Mouse (Mus musculus) liver, embryonic 11.5 days (tissue): ENCODE results near the gene Hist1h2ag. TPM values are rescaled to one million over a fixed set of nuclear protein-coding genes. Genes with fewer than 3 reads are reported as not detected.

ENCODE experiments used
- ATAC-seq: fragments of 200-750 bp; cut with Nextera tagmentation; replicated peaks from 2 replicates; pipeline ENCODE4 v1.8.0; 2017; ENCODE audit warnings: moderate number of reproducible peaks, mild to moderate bottlenecking, moderate TSS enrichment, moderate library complexity; ENCODE audit not compliant: low FRiP score
- DNase-seq: peaks from one replicate; pipeline ENCODE4 v3.0.0-alpha.2; 2017; ENCODE audit warnings: low spot score
- H3K27ac ChIP-seq: fragments of 300-500 bp; sonication (generic); 2 replicates; pipeline ENCODE4 v1.5.1; 2014; ENCODE audit warnings: mild to moderate bottlenecking, low read depth, low read length, control low read depth
- H3K27me3 ChIP-seq: fragments of 300-500 bp; sonication (generic); replicated peaks from 2 replicates; pipeline ENCODE4 v1.6.1; 2014; ENCODE audit warnings: low read length, mixed read lengths; ENCODE audit not compliant: control insufficient read depth, insufficient read depth
- H3K36me3 ChIP-seq: fragments of 300-500 bp; sonication (generic); 2 replicates; pipeline ENCODE4 v1.6.1; 2014; ENCODE audit warnings: mild to moderate bottlenecking, low read length, moderate library complexity, mixed read lengths; ENCODE audit not compliant: control insufficient read depth, insufficient read depth
- H3K4me1 ChIP-seq: fragments of 300-500 bp; sonication (generic); replicated peaks from 2 replicates; pipeline ENCODE4 v1.6.1; 2014; ENCODE audit warnings: low read length, mixed read lengths; ENCODE audit not compliant: control insufficient read depth, insufficient read depth
- H3K4me2 ChIP-seq: fragments of 300-500 bp; sonication (generic); 2 replicates; pipeline ENCODE4 v1.6.1; 2014; ENCODE audit warnings: mild to moderate bottlenecking, control low read depth, moderate library complexity
- H3K4me3 ChIP-seq: fragments of 300-500 bp; sonication (generic); 2 replicates; pipeline ENCODE4 v1.5.1; 2014; ENCODE audit warnings: low read depth, low read length, control low read depth
- H3K9ac ChIP-seq: fragments of 300-500 bp; sonication (generic); 2 replicates; pipeline ENCODE4 v1.6.1; 2014; ENCODE audit warnings: low read depth, low read length, control low read depth
- H3K9me3 ChIP-seq: fragments of 300-500 bp; sonication (generic); 2 replicates; pipeline ENCODE4 v1.6.1; 2016; ENCODE audit warnings: low read length, inconsistent platforms, mixed read lengths; ENCODE audit not compliant: control insufficient read depth
- WGBS: fragments of 180-500 bp; shearing (Covaris S2); extraction: QIAGEN DNeasy Blood & Tissue Kit; methylation state at CpG from one replicate; pipeline ENCODE4 v1.1.7; 2014; 5-methylcytosine and 5-hydroxymethylcytosine counted together
- polyA plus RNA-seq: library from polyadenylated mRNA; unstranded; fragments of >200 nt; fragmentation: Nextera tagmentation; extraction: Ambion mirVana; gene quantifications from 2 replicates; pipeline ENCODE4 v1.2.1, GENCODE M21; 2014

Gene Hist1h2ag
- polyA plus RNA-seq, 1 experiment from 2014 or later: 26.4 TPM

DNA sequence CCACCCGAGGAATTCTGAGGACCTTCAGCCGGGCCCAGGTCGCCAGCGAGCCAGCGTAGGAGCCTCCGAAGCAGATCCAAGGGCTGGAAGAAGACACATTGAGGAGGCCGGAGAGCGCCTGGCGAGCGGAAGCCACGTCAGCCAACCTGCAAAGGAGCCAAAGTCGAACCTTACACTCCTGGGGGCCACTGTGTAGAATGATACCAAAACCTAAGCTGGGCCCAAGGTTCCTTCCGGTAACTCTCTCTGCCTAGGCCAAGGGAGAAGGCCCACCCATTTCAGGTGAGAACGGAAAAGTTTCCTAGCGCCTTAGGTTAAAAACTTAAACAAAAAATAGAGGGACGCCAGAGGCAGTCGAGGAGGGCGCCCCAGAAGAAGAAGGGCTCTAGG is 35.6 kb downstream of the Hist1h2ag start:
- 5% methylated on average over 18 of the region's 18 CpGs for WGBS
- H3K9ac ChIP-seq: no peak overlapping the region
- ATAC-seq: no peak
- peak overlapping the region; percentile 67 for H3K4me3 ChIP-seq
- H3K27ac ChIP-seq: no peak overlapping the region
- H3K9me3 ChIP-seq: no peaks in the 10 kb centered on the region
- no peak for DNase-seq
- peaks cover 10% of the 10 kb centered on the region; the same call in 1 of the 2 replicates for H3K4me1 ChIP-seq
- H3K27me3 ChIP-seq: peaks cover 92% of the 10 kb centered on the region
- H3K36me3 ChIP-seq: no peaks in the 10 kb centered on the region
- peak overlapping the region; percentile 98 for H3K4me2 ChIP-seq

DNA sequence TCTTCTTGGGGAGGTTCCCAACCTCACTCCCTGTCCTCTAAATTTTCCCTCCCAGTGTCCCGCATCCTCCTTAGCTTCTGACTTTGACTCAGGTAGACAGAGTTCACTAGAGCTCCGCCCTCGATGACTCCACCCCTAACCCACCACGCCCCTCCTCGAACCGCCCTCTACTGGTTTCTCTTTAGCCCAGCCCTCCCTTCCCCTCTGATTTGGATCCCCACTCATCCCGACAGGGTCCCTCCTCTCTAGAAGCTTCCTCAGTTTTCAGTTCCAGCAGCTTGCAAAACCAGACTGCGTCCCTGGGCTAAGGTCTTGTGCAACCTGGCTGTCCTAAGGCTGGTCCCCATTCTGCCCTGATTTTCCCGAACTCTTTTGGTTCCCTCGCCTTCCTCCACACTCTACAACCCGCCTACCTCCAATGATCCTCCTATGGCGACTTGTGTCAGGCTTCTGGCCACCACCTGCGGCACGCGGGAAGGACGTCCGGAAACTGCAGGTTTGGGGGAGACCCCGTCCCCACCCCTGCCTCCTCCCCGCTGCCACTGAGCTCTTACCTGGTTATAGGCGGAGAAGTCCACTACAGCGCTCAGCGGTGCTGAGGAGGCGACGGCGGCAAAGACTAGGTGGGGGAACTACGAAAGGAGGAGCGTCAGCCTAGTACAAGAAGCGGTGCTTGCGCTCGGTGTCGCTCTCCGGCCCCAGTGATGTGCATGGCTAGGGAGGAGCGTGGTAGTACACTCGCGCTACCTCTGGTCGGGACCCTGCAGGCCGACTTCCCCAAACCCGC is 36.2 kb downstream of the Hist1h2ag start:
- peak overlapping the region; percentile 44; the same call in 1 of the 2 replicates for H3K9ac ChIP-seq
- H3K36me3 ChIP-seq: no peaks in the 10 kb centered on the region
- WGBS: under 1% methylated on average over 38 of the region's 38 CpGs
- peak overlapping the region; percentile 98 for H3K4me2 ChIP-seq
- no peaks in the 10 kb centered on the region for H3K9me3 ChIP-seq
- H3K4me3 ChIP-seq: peak overlapping the region; percentile 67
- DNase-seq: peak; percentile 55
- H3K4me1 ChIP-seq: peaks cover 10% of the 10 kb centered on the region; the same call in 1 of the 2 replicates
- peaks cover 88% of the 10 kb centered on the region for H3K27me3 ChIP-seq
- no peak overlapping the region for H3K27ac ChIP-seq
- peak; percentile 84 for ATAC-seq

DNA sequence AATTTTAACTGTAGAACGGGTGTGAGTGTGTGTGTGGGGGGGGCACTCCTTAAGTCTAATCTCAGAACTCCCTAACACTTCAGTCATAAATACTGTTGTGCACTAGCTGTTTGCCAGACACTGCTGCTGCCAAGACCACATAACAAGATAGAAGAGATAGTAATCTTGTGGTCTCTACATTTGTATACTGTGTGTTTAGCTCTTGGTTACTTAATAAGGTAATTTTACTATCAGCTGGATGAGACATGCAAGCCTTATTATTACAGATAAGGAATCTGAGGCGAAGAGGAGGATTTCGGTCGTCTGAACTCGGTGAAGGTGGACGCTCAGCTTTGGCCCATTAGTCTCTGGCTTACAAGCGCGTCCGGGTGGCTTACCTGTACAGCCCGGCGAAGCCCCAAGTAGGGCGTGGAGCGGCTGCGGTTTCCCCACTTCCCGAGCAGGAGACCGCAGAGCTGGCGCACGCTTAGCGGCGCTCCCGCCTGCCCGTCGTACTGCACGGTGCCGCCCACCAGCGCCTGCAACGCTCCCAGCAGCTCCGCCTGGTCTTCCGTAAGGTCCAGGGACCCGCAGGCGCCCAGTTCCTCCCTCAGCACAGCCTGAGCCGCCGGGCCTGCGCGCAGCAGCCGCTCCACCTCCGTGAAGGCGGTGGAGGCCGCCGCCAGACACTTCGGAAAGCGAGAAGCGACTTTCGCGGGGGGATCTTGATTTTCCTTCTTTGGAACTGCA is 37.0 kb downstream of the Hist1h2ag start:
- DNase-seq: peak; percentile 78
- H3K27ac ChIP-seq: no peak overlapping the region
- no peaks in the 10 kb centered on the region for H3K9me3 ChIP-seq
- H3K4me3 ChIP-seq: peak overlapping the region; percentile 67
- H3K4me1 ChIP-seq: peaks cover 10% of the 10 kb centered on the region; the same call in 1 of the 2 replicates
- WGBS: under 1% methylated on average over 45 of the region's 45 CpGs
- H3K4me2 ChIP-seq: peak overlapping the region; percentile 98
- H3K27me3 ChIP-seq: peaks cover 86% of the 10 kb centered on the region
- H3K9ac ChIP-seq: peak overlapping the region; percentile 44; the same call in 1 of the 2 replicates
- no peaks in the 10 kb centered on the region for H3K36me3 ChIP-seq
- peak; percentile 78 for ATAC-seq

DNA sequence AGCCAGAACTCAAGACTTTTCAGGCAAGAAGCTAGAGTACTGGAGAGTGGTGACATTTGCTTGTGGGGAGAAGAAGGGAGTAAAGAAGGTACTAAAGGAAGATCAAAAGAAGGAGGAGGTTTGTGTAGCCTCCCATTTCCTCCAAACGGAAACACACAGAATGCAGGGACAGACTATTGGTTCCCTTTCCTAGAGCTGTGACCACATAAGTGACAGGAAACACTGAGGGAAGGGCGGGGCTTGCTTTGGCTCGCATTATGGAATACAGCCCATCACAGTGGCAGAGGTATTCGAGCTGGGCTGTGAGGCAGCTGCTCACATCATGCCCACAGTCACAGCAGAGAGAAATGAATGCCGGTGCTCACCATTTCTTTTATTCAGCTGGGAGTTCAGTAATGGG is 40.9 kb downstream of the Hist1h2ag start:
- DNase-seq (no peak), ATAC-seq (no peak)
- 15% methylated on average over 5 of the region's 5 CpGs for WGBS
- H3K4me2 ChIP-seq: 0 out of 2 replicates have a peak overlapping the region, but pooled peaks have one; percentile 5
- no peak overlapping the region for H3K4me3 ChIP-seq
- H3K4me1 ChIP-seq: peaks cover 10% of the 10 kb centered on the region; the same call in 1 of the 2 replicates
- no peak overlapping the region for H3K27ac ChIP-seq
- H3K27me3 ChIP-seq: peaks cover 81% of the 10 kb centered on the region
- no peak overlapping the region for H3K9ac ChIP-seq
- no peaks in the 10 kb centered on the region for H3K9me3 ChIP-seq
- H3K36me3 ChIP-seq: no peaks in the 10 kb centered on the region

DNA sequence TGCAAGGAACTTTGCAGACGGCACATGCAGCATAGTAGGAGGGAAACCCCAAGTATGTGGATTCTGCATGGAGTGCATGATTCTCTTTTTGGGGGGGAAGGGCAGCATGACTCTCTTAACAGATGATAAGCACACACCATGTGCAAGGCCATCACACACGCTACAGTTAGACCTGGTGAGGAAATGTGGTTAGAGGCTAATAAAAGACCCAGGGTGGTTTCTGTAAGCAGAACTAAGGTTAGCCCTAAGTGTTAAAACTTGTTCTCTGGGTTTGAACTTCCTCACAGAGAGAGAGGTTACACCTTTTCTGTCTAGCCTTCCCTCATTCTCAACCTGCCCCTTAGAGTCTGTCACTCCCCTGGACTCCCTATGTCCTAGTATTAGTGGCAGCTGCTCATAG is 41.4 kb downstream of the Hist1h2ag start:
- H3K4me2 ChIP-seq: 0 out of 2 replicates have a peak overlapping the region, but pooled peaks have one; percentile 5
- WGBS: 46% methylated on average over 2 of the region's 2 CpGs
- DNase-seq: no peak

DNA sequence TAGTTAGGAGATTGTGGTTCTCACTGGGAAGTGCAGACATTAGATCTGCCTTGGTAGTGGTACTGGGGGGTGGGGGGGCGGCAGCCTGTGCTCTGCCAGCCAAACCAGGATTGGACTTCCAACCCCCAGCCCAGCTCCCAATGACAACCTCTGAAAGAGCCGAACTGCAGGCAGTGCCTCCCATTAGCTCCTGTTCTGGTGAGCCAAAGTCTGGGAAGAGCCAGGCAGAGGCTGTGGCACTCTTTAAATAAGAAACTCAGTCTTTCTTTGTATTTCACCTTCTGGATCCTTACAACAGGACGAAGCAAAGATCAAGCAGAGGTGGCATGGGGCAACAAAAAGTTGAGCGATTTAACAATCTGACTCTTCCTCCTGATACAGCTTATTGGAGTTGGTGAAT is 43.6 kb downstream of the Hist1h2ag start:
- Histone ChIP-seq H3K27ac (no peak overlapping the region), H3K4me1 (peaks cover 8% of the 10 kb centered on the region; the same call in 1 of the 2 replicates), H3K4me2 (no peak overlapping the region), H3K36me3 (no peaks in the 10 kb centered on the region), H3K4me3 (no peak overlapping the region), H3K9ac (no peak overlapping the region), H3K9me3 (no peaks in the 10 kb centered on the region), H3K27me3 (peaks cover 64% of the 10 kb centered on the region)
- 46% methylated on average over 4 of the region's 4 CpGs for WGBS
- ATAC-seq: no peak
- no peak for DNase-seq

More for the DNA sequence above, 41.4 kb downstream of the Hist1h2ag start:
- Histone ChIP-seq H3K9ac (no peak overlapping the region), H3K27me3 (peaks cover 80% of the 10 kb centered on the region), H3K4me1 (peaks cover 8% of the 10 kb centered on the region; the same call in 1 of the 2 replicates), H3K36me3 (no peaks in the 10 kb centered on the region), H3K9me3 (no peaks in the 10 kb centered on the region), H3K4me3 (no peak overlapping the region), H3K27ac (no peak overlapping the region)
- ATAC-seq: no peak

DNA sequence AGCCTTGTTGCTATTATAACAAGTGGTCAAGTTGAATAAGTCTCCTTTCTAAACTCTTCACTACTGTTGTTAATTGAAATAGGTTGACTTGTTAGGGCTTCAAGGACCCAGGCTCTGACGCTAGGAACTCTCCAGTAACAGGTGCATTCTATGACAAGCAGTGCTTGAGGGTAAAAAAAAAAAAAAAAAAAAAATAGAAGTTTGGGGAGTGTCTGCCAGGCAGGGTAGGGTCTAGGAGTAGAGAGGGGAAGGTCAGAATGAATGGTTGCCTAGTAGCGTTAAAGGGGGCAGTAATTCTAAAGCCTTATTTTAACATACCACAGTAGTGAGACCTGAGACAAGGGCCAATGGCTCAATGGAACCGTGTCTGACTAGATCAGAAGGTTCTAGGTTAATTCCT is 44.3 kb downstream of the Hist1h2ag start:
- Histone ChIP-seq H3K9me3 (no peaks in the 10 kb centered on the region), H3K27ac (no peak overlapping the region), H3K4me1 (peaks cover 8% of the 10 kb centered on the region; the same call in 1 of the 2 replicates), H3K27me3 (peaks cover 57% of the 10 kb centered on the region), H3K4me3 (no peak overlapping the region), H3K4me2 (no peak overlapping the region), H3K36me3 (no peaks in the 10 kb centered on the region), H3K9ac (no peak overlapping the region)
- ATAC-seq (no peak), DNase-seq (no peak)
- WGBS: 40% methylated on average over 3 of the region's 3 CpGs

DNA sequence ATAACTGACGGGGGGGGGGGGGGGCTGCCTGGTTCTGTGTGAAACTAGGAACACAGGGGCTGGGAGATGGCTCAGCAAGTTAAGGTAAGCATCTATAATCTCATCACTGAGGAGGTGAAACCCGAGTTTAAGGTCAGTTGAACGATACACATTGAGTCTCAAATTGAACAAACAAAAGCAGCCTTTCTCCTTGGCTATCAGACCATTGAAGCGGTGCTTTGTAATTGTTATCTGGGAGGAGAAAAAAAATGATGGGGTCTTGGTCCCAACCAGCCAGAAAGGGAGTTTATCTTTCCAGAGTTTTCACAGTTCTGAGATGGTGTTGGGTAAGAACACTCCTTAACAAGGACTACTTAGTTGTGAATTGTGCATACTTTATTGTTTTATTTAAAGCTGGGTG is 44.9 kb downstream of the Hist1h2ag start:
- ATAC-seq (no peak), DNase-seq (peak; percentile 25)
- Histone ChIP-seq H3K4me3 (peak overlapping the region; percentile 39), H3K27me3 (peaks cover 51% of the 10 kb centered on the region), H3K4me1 (peaks cover 8% of the 10 kb centered on the region; the same call in 1 of the 2 replicates), H3K36me3 (no peaks in the 10 kb centered on the region), H3K9ac (no peak overlapping the region), H3K9me3 (no peaks in the 10 kb centered on the region), H3K4me2 (peak overlapping the region; percentile 79), H3K27ac (no peak overlapping the region)
- 11% methylated on average over 4 of the region's 4 CpGs for WGBS
